Mouse (Mus musculus): ENCODE measurements around the gene Hist1h2ag. TPM values are rescaled to one million over a fixed set of nuclear protein-coding genes. Genes with fewer than 3 reads are reported as not detected.

Gene Hist1h2ag
- total RNA-seq, 2 experiments from 2014 or later: 41.1 to 45.0 TPM

DNA sequence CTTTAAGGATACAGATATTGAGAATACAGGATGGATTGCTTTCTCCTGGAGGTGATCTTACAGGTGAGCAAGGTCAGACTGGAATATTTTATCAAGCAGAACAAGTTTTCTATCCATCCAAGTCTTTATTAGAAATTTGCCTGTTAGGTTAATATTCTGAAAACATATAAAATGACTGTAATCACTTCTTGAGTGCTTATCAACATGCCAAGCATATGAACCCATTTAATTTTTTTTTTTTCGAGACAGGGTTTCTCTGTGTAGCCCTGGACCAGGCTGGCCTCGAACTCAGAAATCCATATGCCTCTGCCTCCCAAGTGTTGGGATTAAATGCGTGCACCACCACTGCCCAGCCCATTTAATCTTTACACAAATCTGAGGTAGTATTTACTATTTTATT is 5.8 kb downstream of the Hist1h2ag start:
- DNase-seq: no peak

DNA sequence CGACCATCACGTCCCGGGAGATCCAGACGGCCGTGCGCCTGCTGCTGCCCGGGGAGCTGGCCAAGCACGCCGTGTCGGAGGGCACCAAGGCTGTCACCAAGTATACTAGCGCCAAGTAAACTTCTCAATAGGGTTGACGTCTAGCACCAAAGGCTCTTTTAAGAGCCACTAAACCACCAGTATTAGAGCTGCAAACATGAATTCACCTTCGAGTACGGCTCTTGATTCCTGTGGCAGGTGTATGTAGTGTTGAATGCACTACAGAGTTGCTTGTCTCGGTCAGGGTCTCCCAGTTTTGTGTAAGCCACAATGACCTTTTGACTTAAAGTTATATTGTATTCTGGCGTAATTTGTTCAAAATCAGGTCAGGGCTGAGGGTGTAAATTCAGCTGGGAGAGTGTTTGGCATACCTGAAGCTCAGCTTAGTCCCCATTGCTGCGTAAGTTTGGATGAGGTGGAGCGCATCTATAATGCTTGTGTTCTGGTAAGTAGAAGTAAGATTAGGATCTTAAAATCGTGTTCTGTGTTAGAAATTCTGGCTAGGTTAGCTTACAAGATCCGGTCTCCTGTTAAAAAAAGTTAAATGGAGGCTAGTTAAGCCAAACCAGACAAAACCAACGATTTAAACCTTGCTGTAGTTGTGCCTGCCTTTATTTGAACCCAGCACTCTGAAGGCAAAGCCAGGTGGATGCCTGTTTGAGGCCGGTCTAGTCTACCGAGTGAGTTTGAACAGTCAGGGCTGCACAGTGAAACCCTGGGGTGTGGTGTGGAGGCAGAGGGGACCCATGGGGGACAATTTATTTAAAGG is 6.4 kb downstream of the Hist1h2ag start:
- no peak for DNase-seq

DNA sequence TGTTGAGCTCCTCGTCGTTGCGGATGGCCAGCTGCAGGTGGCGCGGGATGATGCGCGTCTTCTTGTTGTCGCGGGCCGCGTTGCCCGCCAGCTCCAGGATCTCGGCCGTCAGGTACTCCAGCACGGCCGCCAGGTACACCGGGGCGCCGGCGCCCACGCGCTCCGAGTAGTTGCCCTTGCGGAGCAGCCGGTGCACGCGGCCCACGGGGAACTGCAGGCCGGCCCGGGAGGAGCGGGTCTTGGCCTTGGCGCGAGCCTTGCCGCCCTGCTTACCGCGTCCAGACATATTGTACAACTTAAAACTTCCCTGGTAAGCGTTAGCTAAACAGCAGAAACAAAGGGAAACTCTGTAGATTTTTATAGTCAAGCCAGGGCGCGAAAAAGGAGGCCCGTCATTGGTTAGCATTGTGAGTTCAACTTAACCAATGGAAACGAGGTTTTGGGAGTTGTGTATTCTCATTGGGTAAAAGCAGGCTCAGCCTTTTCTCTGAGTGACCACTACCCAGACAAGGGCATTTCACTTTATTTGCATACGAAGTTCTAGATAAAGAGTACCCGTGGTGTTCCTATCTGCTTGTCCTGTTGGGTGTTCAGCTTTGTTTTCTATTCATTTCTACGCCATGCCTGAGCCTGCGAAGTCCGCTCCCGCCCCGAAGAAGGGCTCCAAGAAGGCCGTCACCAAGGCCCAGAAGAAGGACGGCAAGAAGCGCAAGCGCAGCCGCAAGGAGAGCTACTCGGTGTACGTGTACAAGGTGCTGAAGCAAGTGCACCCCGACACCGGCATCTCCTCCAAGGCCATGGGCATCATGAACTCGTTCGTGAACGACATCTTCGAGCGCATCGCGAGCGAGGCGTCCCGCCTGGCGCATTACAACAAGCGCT is 7.2 kb downstream of the Hist1h2ag start, which contains the start of the genes Hist1h2ah and Hist1h2bk:
Gene Hist1h2ah, minus strand, starts transcription at position 302 of the 882 bp plus-strand sequence.
Gene Hist1h2bk, plus strand, starts transcription at position 604 of the 882 bp plus-strand sequence.
- peak; percentile 72 to 82 for DNase-seq

DNA sequence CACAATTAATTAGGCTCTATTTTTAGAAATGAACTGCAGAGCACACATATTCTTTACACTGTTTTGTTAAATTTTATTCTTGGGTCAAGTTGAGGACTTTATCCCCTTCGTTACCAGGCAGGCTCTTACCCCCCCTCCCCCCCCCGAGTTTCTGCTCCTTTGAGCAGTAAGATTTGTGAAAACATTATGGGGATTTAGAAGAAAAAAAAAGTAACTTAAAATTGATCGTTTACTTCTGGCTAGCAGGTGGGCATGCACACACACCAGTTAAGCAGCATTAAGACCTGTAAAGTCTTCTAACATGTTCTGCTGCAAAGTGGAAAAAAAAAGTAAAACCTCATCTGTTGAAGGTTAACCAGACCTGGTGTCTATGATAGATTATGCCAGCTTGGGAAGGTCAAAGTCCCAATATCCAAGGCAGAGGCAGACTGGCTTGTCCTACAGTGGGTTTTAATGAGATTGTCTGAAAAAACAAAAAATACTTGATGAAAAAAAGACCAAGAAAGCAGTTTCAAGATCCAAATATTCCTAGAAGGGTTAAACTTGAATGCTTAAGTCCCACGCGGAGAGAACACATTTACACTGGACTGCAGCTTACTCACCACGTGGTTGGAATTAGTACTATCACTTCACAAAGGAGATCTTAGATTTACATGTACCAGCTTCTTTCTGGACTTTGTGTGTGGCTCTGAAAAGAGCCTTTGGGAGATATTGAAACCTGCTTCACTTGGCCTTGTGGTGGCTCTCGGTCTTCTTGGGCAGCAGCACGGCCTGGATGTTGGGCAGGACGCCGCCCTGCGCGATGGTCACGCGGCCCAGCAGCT is 8.1 kb downstream of the Hist1h2ag start:
- no peak for DNase-seq

DNA sequence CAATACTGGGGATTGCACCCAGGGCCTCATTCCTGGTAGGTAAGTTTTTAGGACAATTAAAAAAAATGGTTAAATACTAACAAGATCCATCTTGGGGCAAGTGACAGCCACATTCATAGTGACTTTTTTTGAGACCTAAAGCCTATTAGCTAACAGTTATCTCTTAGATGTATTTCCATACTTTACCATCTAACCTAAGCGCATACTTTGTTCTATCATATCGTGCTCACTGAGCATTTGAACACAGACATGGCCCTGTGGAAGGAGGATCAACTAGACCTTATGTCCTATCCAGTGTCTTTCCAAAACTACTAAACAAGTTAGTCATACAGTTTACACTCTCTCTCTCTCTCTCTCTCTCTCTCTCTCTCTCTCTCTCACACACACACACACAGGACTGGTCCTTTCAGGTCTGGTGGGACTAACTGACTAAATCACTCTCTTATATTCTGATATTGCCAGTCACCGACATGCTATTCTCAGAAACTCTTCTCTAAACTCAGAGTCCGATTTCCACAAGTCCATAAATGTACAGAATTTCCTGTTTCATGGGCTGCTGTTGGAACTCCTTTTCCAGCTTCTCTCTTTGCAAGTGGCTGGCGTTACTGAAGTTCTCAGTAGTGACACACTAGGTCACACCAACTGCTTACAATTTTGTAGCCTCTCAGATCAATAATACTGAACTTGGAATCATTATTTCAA is 8.9 kb downstream of the Hist1h2ag start:
- no peak for DNase-seq

DNA sequence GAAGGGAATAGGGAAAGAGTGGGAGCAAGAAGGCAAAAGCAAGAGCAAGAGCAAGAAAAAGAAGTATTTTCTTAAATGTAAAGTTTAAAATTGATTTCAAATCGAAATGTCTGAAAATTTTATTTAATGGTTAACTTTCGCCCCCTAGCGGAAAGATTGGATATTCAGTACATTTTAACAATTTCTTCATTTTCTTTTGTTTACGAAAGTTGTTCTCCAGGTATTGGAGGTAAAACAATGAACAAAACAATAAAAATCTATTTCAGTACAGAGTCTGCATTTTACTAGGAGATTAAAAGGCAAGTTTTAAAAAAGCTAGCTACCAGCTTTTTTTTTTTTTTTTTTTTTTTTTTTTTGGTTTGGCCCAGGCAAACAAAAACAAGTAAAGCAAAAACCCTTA is 12.3 kb downstream of the Hist1h2ag start:
- DNase-seq: no peak

DNA sequence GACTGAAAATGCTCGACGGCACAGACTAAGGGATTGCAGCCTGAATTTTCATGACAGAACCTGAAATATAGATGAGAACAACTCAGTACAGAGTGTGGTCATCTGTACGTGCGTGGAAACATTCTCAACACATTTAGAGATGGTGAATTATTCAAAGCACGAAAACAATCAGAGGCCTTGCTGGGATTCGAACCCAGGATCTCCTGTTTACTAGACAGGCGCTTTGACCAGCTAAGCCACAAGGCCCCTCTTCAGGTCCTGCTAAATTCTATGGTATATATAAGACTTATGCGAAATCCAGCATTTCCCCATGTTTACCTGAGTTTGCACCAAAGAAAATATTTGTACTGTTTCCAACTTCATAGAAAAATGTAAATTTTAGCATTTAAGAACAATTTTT is 12.8 kb downstream of the Hist1h2ag start:
- no peak for DNase-seq

DNA sequence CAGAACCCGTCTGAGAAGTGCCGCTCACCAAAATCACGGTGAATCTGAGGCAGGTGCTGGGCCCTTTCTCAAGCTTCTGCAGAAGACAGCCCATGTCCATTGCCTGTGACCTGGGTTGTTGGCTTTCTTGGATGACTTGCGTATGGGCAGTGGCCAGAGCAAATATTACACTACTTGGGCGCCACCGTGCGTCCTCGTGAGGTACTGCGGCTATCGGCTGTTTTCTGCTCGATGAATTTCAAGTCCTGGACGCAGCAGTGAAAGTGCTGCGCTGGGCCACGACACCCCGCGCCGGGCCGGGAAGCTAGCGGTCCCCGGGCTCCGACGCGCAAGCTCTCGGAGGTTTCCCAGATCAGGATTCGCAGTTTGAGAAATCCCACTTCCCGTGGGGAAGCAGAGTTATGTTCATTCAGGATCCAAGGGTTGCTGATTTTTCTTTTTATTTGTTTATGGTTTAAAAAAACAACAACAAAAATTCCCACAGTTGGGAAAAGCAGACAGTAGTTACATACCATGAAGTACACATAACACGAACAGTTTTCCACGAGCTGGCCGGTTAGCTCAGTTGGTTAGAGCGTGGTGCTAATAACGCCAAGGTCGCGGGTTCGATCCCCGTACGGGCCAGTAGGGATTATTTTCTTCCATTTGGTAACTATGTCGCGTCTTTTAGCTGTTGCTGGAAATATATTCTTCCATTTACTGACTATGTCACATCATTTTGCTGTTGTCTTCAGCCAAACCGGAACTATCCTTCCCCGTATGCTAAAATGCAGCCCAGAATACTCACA is 13.9 kb downstream of the Hist1h2ag start:
- peak; percentile 93 to 95 for DNase-seq

DNA sequence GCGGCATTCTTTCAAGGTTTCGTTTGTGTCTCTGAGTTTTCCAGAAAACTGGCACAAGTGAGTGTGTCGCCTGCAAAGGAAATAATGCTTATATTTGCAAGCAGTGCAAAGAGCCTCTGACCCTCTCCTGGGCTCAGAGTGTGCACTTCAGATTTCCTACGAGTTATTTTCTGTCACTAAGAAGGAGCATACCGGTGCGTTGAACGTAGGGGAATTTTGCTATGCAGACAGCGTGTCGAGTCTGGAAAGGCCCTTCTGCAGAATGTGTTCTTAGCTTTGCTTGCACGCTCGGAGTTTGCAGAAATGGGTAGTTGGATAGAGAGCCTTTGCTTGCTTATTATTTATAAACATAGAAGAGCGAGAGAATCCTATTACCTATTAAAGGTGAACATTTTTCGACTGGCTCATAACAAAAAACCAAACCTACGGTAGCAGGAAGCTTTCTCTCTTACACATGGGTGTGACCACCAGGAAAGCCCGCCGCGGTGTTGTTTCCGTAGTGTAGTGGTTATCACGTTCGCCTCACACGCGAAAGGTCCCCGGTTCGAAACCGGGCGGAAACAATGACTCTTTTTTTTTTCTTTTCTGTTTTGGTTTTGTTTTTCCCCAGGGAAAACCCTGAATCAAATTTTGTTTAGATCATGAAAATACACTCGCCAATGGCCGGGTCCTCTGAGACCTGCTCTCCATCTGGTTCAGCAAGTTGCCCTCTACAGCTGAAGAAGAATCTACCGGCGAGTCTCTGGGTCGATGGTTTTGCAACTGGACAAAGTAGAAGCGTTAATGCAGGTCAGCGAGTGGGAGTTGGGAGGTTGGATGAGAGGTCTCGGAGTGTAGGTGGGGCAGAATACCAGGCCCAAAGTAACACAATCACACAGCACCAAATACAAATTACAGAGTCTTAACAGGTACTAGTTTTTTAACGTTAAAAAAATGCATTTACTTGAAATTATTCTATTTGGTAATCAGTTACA is 16.4 kb downstream of the Hist1h2ag start:
- peak; percentile 86 to 87 for DNase-seq

DNA sequence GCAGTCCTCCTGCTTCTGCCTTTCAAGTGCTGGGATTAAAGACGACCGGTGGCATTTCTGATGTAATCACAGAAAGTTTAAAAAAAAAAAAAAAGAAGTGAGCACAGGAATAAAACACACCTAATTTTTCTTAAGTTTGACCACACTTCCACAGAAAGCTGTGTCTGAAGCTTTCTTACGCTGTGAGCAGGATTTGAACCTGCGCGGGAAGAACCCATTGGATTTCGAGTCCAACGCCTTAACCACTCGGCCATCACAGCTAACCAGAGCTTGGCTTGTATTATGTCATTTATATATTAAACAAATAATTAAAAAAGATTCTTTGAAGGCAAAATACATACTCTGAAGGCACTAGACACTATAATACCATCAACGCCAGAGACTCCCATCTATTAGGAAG is 20.5 kb downstream of the Hist1h2ag start:
- DNase-seq: peak; percentile 79 to 81

DNA sequence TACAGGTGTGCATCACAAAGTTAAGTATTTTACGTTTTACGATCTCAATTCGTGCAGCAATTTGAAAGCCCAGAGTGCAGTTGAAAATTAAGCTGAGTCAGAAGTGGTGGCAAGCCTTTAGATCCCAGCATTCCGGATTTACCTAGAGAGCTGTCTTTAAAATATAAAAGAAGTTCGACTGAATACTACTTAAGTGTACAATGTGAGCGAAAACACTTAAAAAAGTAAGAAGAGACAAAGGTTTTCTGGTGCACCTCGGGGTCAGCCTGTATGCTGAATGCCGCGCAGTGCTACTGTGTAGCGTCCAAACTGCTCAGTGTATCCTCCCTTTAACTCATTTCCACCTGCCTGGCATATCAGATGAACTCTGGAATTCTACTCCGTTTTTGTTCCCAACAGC is 21.2 kb downstream of the Hist1h2ag start:
- DNase-seq: no peak

DNA sequence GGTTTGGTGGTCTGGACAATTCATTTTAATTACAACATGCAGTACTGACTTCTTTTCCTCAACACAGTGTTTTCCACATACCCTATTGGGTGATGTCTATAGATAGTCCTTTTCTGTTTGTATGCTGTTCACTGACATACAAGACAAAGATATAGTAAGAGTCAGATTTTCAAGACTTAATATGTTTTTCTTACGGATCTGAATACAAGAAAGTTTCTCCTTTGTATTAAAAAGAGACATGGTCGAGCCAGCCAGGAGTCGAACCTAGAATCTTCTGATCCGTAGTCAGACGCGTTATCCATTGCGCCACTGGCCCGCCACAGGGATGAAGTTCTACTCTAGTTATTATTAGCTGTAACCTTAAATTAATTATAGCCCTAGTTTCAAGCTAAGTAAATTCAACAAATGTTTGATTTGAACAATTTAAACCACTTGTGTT is 21.8 kb downstream of the Hist1h2ag start:
- peak; percentile 72 to 73 for DNase-seq

DNA sequence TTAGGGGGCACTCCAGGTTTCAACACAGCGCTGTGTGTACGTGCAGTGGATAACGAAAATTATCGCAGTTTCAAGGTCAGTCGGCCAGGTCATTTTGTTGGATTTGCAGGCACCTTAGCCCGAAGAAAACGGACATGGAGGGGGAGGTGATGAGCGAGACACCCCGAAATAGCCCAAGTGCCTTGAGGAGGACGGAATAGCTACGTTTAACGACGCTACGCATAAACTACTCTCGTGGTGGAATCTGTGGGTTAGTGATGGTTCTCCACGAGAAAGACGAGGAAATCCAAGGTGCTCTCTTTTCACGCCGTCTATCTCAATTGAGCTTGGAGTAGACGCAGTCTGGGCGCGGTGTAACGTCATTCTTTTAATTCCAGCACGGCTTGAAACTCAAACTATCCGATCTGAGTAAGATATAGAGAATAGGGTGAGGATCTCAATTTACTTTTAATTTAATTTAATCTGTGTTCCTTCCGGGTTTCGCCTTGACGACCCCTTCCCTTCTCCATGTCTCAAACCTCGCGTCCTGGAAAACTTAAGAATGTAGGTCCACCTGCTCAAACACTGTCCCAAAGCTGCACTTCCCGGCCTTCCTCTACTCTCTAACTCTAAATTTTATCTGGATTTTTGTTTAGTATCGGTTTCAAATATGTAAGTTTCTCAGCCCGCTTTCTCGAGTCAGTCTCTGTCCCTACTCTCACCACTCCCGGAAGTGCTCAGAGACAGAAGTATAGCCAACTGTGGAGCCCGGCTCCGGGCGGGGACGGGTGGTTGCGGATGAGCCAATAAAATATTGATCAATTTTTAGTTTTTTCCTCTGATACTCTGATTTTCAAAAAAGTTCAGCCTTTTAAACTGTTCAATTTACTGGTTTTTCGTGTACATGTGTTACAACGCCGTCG is 22.6 kb downstream of the Hist1h2ag start:
- DNase-seq: peak in 1 of 2 experiments; percentile 37

DNA sequence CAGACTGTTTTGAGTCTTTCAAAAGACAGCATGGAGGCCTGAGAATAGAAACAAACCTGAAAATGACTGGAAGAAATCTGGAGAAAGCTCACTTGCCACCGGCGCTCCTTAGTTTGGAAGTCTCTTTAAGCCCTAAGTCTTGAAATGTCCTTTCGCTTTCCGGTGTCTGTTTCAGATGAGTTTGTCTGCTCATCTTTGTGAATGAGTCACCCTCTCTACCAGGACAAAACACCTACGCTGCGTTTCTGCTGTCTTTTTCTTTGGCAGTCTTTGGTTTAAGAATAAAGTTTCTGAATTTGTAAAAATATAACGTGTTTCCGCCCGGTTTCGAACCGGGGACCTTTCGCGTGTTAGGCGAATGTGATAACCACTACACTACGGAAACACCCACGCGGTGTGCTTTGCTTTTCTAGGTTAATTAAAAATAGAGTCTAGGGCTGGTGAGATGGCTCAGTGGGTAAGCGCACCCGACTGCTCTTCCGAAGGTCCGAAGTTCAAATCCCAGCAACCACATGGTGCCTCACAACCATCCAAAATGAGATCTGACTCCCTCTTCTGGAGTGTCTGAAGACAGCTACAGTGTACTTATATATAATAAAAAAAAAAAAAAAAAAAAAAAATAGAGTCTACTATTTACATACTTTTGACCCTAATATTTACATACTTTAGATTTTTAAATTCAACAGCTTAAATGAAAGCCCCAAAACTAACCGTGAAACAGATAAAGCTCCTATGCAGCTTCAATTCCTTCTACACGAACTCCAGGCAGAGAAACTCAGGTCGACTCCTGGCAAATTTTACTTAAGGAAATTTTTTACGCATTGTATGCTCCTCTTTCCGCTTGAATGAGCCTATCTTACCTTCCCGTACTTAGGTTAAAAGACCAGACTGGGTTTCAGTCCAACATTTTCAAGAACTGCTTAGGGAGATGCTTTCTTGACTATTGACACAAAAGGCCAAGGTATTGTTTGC is 27.0 kb downstream of the Hist1h2ag start:
- peak; percentile 71 to 73 for DNase-seq

DNA sequence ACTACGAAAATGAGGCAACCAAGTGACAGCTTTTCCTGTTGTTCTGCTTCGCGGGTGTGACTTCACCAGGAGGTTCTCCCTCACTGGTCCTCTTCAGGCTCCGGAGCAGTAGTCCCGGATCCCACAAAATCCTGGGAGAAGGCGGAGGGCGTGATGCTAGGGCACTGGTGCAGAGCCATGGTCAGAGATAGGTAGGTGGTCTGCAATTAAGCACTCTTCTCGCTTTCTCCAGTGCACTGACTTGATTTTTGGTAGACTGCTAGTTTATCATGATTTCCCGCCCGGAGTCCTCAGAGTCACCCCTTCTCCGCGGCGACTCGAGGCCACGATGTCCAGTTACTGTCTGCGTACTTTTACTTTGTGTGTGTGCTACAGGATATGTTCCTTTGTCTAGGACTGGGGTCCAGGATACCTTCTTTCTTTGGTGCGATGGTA is 28.3 kb downstream of the Hist1h2ag start:
- no peak for DNase-seq

DNA sequence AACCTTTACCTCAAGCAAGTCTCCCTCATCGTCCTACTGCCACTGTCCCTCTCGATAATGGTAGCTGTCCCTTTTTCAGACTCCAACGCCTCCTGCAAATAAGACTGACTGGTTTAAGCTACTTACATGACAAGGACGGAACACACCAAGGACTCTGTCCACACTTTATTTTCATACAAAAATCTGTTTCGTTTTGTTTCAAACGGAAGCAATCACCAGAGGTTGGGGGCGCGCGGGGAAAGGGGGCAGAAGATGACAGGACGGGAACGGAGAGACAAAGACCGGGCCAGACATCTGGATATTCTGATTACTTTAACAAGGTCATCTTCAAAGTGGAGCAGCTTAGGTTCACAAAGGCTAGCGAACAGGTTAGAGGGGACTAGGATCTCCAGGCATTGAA is 29.0 kb downstream of the Hist1h2ag start:
- DNase-seq: no peak

DNA sequence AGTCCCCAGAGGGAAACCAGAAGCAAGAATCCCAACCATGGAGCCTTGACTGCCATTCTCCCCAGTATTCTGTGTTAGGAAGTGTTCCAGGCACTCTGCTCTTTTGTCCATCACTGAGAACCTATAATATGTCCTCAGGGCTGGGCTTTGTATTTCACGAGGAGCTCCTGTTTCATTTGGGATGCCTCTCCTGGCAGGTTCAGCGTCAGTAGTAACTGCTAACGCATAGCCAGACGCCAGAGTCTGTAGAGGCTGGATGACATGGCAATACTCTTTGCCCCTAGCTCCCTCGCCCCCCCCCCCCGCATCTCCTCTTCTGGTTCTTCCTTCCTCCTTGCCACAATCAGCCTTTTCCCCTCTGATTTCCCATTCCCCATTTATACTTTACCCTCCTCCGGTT is 33.1 kb downstream of the Hist1h2ag start, which contains the start of gene Prss16:
Gene Prss16, minus strand, starts transcription at position 101 of the 400 bp plus-strand sequence.
- DNase-seq: no peak
